12 mouse cellular contexts compared by ENCODE assay signal in the genomic region with DNA sequence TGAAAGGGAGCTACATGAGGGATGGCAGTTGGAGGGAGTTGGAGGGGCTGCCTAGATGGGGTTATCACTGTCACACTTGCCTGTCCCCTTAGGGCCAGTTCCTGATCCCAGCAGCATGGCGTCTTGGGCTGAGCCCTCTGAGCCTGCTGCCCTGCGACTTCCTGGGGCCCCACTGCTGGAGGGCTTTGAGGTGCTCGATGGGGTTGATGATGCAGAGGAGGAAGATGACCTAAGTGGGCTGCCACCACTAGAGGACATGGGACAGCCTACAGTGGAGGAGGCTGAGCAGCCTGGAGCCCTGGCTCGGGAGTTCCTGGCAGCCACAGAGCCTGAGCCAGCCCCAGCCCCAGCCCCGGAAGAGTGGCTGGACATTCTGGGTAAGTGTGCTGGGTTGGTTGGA. TPM values are rescaled to one million over a fixed set of nuclear protein-coding genes. Genes with fewer than 3 reads are reported as not detected.
DNase-seq lines count a peak whose midpoint lies in the region; ATAC-seq and TF ChIP-seq lines count a peak whose summit lies in the region.
"Had no signal": no experiment of that assay in that cellular context is flagged by ENCODE, and none has a peak within 500 bp of the region (broad histone marks: within the 10 kb centered on the region; RNA-seq: fewer than 3 reads in every experiment).

No protein-coding gene starts in this region.

- TF ChIP-seq CTCF in C2C12 (IDR thresholded peaks at IDR 0.05; ENCODE audit: control insufficient read depth, insufficient read depth, insufficient read length), result no peak
- no peak for TF ChIP-seq CTCF in thymus, adult 2 months (IDR thresholded peaks at IDR 0.05; ENCODE audit: borderline replicate concordance, control insufficient read depth, extremely low read depth, insufficient read depth, low read length, poor library complexity)

- 0 out of 2 replicates have a peak overlapping the region, but pooled peaks have one; percentile 14 for H3K9ac ChIP-seq in heart, embryonic 15.5 days
- peak overlapping the region; percentile 44; the same call in 1 of the 2 replicates for H3K9ac ChIP-seq in embryonic facial prominence, embryonic 13.5 days
- H3K9ac ChIP-seq in liver, embryonic 13.5 days, result peak overlapping the region; percentile 96

- peaks cover 46% of the 10 kb centered on the region for H3K36me3 ChIP-seq in heart, embryonic 15.5 days
- H3K36me3 ChIP-seq in C2C12 (ENCODE audit: control insufficient read depth, insufficient read depth), result peaks cover 30% of the 10 kb centered on the region
- H3K36me3 ChIP-seq in embryonic facial prominence, embryonic 13.5 days, result peaks cover 52% of the 10 kb centered on the region
- H3K36me3 ChIP-seq in liver, embryonic 13.5 days, result peaks cover 46% of the 10 kb centered on the region
- peaks cover 21% of the 10 kb centered on the region for H3K36me3 ChIP-seq in thymus, adult 2 months (ENCODE audit: control insufficient read depth, insufficient read depth, low read length)

- peak overlapping the region; percentile 8; the same call in 1 of the 2 replicates for H3K4me2 ChIP-seq in heart, embryonic 15.5 days
- peak overlapping the region; percentile 11; the same call in 1 of the 2 replicates for H3K4me2 ChIP-seq in embryonic facial prominence, embryonic 13.5 days
- peak overlapping the region; percentile 79 for H3K4me2 ChIP-seq in liver, embryonic 13.5 days

- H3K4me3 ChIP-seq in heart, embryonic 15.5 days, result 0 out of 2 replicates have a peak overlapping the region, but pooled peaks have one; percentile 10
- H3K4me3 ChIP-seq in C2C12 (ENCODE audit: insufficient read depth, poor library complexity, severe bottlenecking), result no peak overlapping the region
- H3K4me3 ChIP-seq in embryonic facial prominence, embryonic 13.5 days, result 0 out of 2 replicates have a peak overlapping the region, but pooled peaks have one; percentile 6
- H3K4me3 ChIP-seq in liver, embryonic 13.5 days (replicated peaks), result peak overlapping the region; percentile 89
- no peak overlapping the region for H3K4me3 ChIP-seq in thymus, adult 2 months (ENCODE audit: control insufficient read depth, insufficient read depth, low read length)

- H3ac ChIP-seq in C2C12 (ENCODE audit: control insufficient read depth, insufficient read length, low read depth), result peak overlapping the region; percentile 2

- ATAC-seq in heart, embryonic 15.5 days (replicated peaks; ENCODE audit: insufficient number of reproducible peaks, insufficient read depth, low FRiP score, low read depth), result no peak
- no peak for ATAC-seq in embryonic facial prominence, embryonic 13.5 days (ENCODE audit: insufficient number of reproducible peaks, insufficient read depth, low FRiP score, low TSS enrichment, low read depth)
- no peak for ATAC-seq in liver, embryonic 13.5 days (ENCODE audit: low read depth)

- no peak overlapping the region for H3K27ac ChIP-seq in heart, embryonic 15.5 days
- H3K27ac ChIP-seq in embryonic facial prominence, embryonic 13.5 days, result no peak overlapping the region
- peak overlapping the region; percentile 92 for H3K27ac ChIP-seq in liver, embryonic 13.5 days
- H3K27ac ChIP-seq in thymus, adult 2 months (ENCODE audit: control insufficient read depth, insufficient read depth, low read length), result no peak overlapping the region

- no peak for DNase-seq in heart, postnatal 10 days
- DNase-seq in liver, embryonic 13.5 days, result no peak
- no peak for DNase-seq in urinary bladder, postnatal 4 days (ENCODE audit: low spot score in 2 of 2)
- no peak for DNase-seq in thymus, adult 2 months
- no peak for DNase-seq in thymus, postnatal 0 days (ENCODE audit: low spot score)
- DNase-seq: kidney, postnatal 14 days; lung, adult 18-20 months; right cerebral cortex, postnatal 4 days; thymus, postnatal 14 days had no signal

- peaks cover 16% of the 10 kb centered on the region for H3K4me1 ChIP-seq in heart, embryonic 15.5 days (replicated peaks)
- peaks cover 27% of the 10 kb centered on the region for H3K4me1 ChIP-seq in embryonic facial prominence, embryonic 13.5 days
- peaks cover 52% of the 10 kb centered on the region for H3K4me1 ChIP-seq in liver, embryonic 13.5 days (replicated peaks)
- peaks cover 15% of the 10 kb centered on the region for H3K4me1 ChIP-seq in thymus, adult 2 months (replicated peaks; ENCODE audit: control insufficient read depth, insufficient read depth, low read length)

- H3K27me3 ChIP-seq in heart, embryonic 15.5 days, result no peaks in the 10 kb centered on the region
- no peaks in the 10 kb centered on the region for H3K27me3 ChIP-seq in C2C12 (ENCODE audit: control insufficient read depth, insufficient read depth, insufficient read length)
- no peaks in the 10 kb centered on the region for H3K27me3 ChIP-seq in embryonic facial prominence, embryonic 13.5 days
- H3K27me3 ChIP-seq in liver, embryonic 13.5 days, result no peaks in the 10 kb centered on the region
- H3K27me3 ChIP-seq in thymus, adult 2 months (ENCODE audit: control insufficient read depth, insufficient read depth, low read length), result no peaks in the 10 kb centered on the region

- intact Hi-C loops in heart, postnatal 10 days (cut with DNase I), result no loop called here

- peaks cover 38% of the 10 kb centered on the region for H3K79me2 ChIP-seq in C2C12 (ENCODE audit: control insufficient read depth, insufficient read depth)

- 68% methylated on average over 5 of the region's 5 CpGs for WGBS in heart, embryonic 15.5 days
- WGBS in embryonic facial prominence, embryonic 13.5 days, result 83% methylated on average over 5 of the region's 5 CpGs
- 23% methylated on average over 5 of the region's 5 CpGs for WGBS in liver, embryonic 13.5 days (ENCODE audit: insufficient replicate concordance)
- 58% methylated on average over 5 of the region's 5 CpGs for WGBS in thymus, adult 2 months

- H3K9me3 ChIP-seq in heart, embryonic 15.5 days (replicated peaks), result no peaks in the 10 kb centered on the region
- H3K9me3 ChIP-seq in embryonic facial prominence, embryonic 13.5 days, result no peaks in the 10 kb centered on the region
- no peaks in the 10 kb centered on the region for H3K9me3 ChIP-seq in liver, embryonic 13.5 days (replicated peaks)

- H3K79me3 ChIP-seq in C2C12 (ENCODE audit: low read depth), result peaks cover 24% of the 10 kb centered on the region

- TF ChIP-seq POLR2A in thymus, adult 2 months (IDR thresholded peaks at IDR 0.05; ENCODE audit: control insufficient read depth, extremely low read depth, insufficient read depth, low read length, poor library complexity), result no peak

TF ChIP-seq in C2C12, 6 proteins besides CTCF, POLR2A, EP300 and RAD21:
- TF ChIP-seq MYOG (IDR thresholded peaks at IDR 0.05; ENCODE audit: control insufficient read depth, extremely low read depth, insufficient read length), result no peak
- no peak for TF ChIP-seq MAX (IDR thresholded peaks at IDR 0.05)
- no peak for TF ChIP-seq CEBPB (IDR thresholded peaks at IDR 0.05; ENCODE audit: low read depth)
- no peak for TF ChIP-seq FOSL1 (IDR thresholded peaks at IDR 0.05; ENCODE audit: insufficient read depth, low read length, poor library complexity, severe bottlenecking)

RNA-seq across cellular contexts. Expression of gene Kxd1, which starts 1.5 kb away (rescaled TPM):
- 64.5 and 68.8 TPM in 2 replicates for polyA plus RNA-seq in heart, embryonic 15.5 days (2015; fragmentation: Nextera tagmentation; extraction: Ambion mirVana)
- 10 to 100 TPM; 79.5 to 81.3 TPM for total RNA-seq in heart, postnatal 10 days (2021)
- 47.5 TPM for polyA plus RNA-seq in C2C12 (2012; fragmentation: generic; extraction: Trizol)
- polyA plus RNA-seq in embryonic facial prominence, embryonic 13.5 days (2015; fragmentation: Nextera tagmentation; extraction: Ambion mirVana), result 55.4 and 59.9 TPM in 2 replicates
- 36.2 TPM in 2 replicates for polyA plus RNA-seq in liver, embryonic 13.5 days (2015; fragmentation: Nextera tagmentation; extraction: Ambion mirVana)
- polyA plus RNA-seq in thymus, adult 2 months (2012; rRNA removed), result 72.7 and 86.7 TPM in 2 replicates
- polyA plus RNA-seq in thymus, postnatal 0 days (2015; fragmentation: Nextera tagmentation; extraction: Ambion mirVana), result 66.8 and 68.6 TPM in 2 replicates

RNA-seq across cellular contexts. Expression of gene Fkbp8, which starts 1.8 kb away (rescaled TPM):
- polyA plus RNA-seq in heart, embryonic 15.5 days (2015; fragmentation: Nextera tagmentation; extraction: Ambion mirVana), result 203 and 274 TPM in 2 replicates
- 100 to 1,000 TPM; 185 to 190 TPM for total RNA-seq in heart, postnatal 10 days (2021)
- polyA plus RNA-seq in C2C12 (2012; fragmentation: generic; extraction: Trizol), result 256 TPM
- 297 and 306 TPM in 2 replicates for polyA plus RNA-seq in embryonic facial prominence, embryonic 13.5 days (2015; fragmentation: Nextera tagmentation; extraction: Ambion mirVana)
- 177 and 182 TPM in 2 replicates for polyA plus RNA-seq in liver, embryonic 13.5 days (2015; fragmentation: Nextera tagmentation; extraction: Ambion mirVana)
- 613 and 640 TPM in 2 replicates for polyA plus RNA-seq in thymus, adult 2 months (2012; rRNA removed)
- 309 and 319 TPM in 2 replicates for polyA plus RNA-seq in thymus, postnatal 0 days (2015; fragmentation: Nextera tagmentation; extraction: Ambion mirVana)

RNA-seq across cellular contexts. Expression of gene Ell, which starts 10.0 kb away (rescaled TPM):
- polyA plus RNA-seq in heart, embryonic 15.5 days (2015; fragmentation: Nextera tagmentation; extraction: Ambion mirVana), result 10.8 and 15.0 TPM in 2 replicates
- total RNA-seq in heart, postnatal 10 days (2021), result 10 to 100 TPM; 15.9 to 17.9 TPM
- 12.3 TPM for polyA plus RNA-seq in C2C12 (2012; fragmentation: generic; extraction: Trizol)
- polyA plus RNA-seq in embryonic facial prominence, embryonic 13.5 days (2015; fragmentation: Nextera tagmentation; extraction: Ambion mirVana), result 20.6 and 21.3 TPM in 2 replicates
- 9.7 and 10.5 TPM in 2 replicates for polyA plus RNA-seq in liver, embryonic 13.5 days (2015; fragmentation: Nextera tagmentation; extraction: Ambion mirVana)
- 40.2 and 42.6 TPM in 2 replicates for polyA plus RNA-seq in thymus, adult 2 months (2012; rRNA removed)
- 13.5 and 14.2 TPM in 2 replicates for polyA plus RNA-seq in thymus, postnatal 0 days (2015; fragmentation: Nextera tagmentation; extraction: Ambion mirVana)

RNA-seq across cellular contexts. Expression of gene Uba52, which starts 18.7 kb away (rescaled TPM):
- 684 and 768 TPM in 2 replicates for polyA plus RNA-seq in heart, embryonic 15.5 days (2015; fragmentation: Nextera tagmentation; extraction: Ambion mirVana)
- 1,000 to 10,000 TPM; 1,604 to 1,683 TPM for total RNA-seq in heart, postnatal 10 days (2021)
- polyA plus RNA-seq in C2C12 (2012; fragmentation: generic; extraction: Trizol), result 1,556 TPM
- 987 and 1,032 TPM in 2 replicates for polyA plus RNA-seq in embryonic facial prominence, embryonic 13.5 days (2015; fragmentation: Nextera tagmentation; extraction: Ambion mirVana)
- polyA plus RNA-seq in liver, embryonic 13.5 days (2015; fragmentation: Nextera tagmentation; extraction: Ambion mirVana), result 736 and 758 TPM in 2 replicates
- 731 and 765 TPM in 2 replicates for polyA plus RNA-seq in thymus, adult 2 months (2012; rRNA removed)
- polyA plus RNA-seq in thymus, postnatal 0 days (2015; fragmentation: Nextera tagmentation; extraction: Ambion mirVana), result 1,327 and 1,441 TPM in 2 replicates

RNA-seq across cellular contexts. Expression of gene Rex1bd, which starts 22.7 kb away (rescaled TPM):
- polyA plus RNA-seq in heart, embryonic 15.5 days (2015; fragmentation: Nextera tagmentation; extraction: Ambion mirVana), result 116 and 117 TPM in 2 replicates
- 100 to 1,000 TPM; 108 to 114 TPM for total RNA-seq in heart, postnatal 10 days (2021)
- polyA plus RNA-seq in C2C12 (2012; fragmentation: generic; extraction: Trizol), result 199 TPM
- polyA plus RNA-seq in embryonic facial prominence, embryonic 13.5 days (2015; fragmentation: Nextera tagmentation; extraction: Ambion mirVana), result 169 and 178 TPM in 2 replicates
- polyA plus RNA-seq in liver, embryonic 13.5 days (2015; fragmentation: Nextera tagmentation; extraction: Ambion mirVana), result 81.2 and 82.3 TPM in 2 replicates
- polyA plus RNA-seq in thymus, adult 2 months (2012; rRNA removed), result 196 and 227 TPM in 2 replicates
- polyA plus RNA-seq in thymus, postnatal 0 days (2015; fragmentation: Nextera tagmentation; extraction: Ambion mirVana), result 170 and 181 TPM in 2 replicates

Comparison
In these comparisons a context has a peak if more than half of its experiments do, and no peak if none do; other contexts are left out.
1. H3K4me2 ChIP-seq: peak in every context shown above with its lines; median percentile 79 in liver, embryonic 13.5 days; 11 in embryonic facial prominence, embryonic 13.5 days; 8 in heart, embryonic 15.5 days.
2. H3K4me3 ChIP-seq: peak in heart, embryonic 15.5 days (single experiment), embryonic facial prominence, embryonic 13.5 days (single experiment) and liver, embryonic 13.5 days (single experiment); none in C2C12 (single experiment) and thymus, adult 2 months (single experiment).
3. H3K9ac ChIP-seq: peak in every context shown above with its lines; median percentile 96 in liver, embryonic 13.5 days; 44 in embryonic facial prominence, embryonic 13.5 days; 14 in heart, embryonic 15.5 days.